Mouse (Mus musculus) cortical plate, adult 2 months (tissue): ENCODE measurements around the gene Apoa5.

ENCODE experiments used
- CTCF ChIP-seq: fragments of 200-500 bp; IDR thresholded peaks from 2 replicates; pipeline ENCODE4 v1.5.1; 2011; ENCODE audit warnings: mild to moderate bottlenecking, control low read depth, low read length; ENCODE audit not compliant: insufficient read depth; ENCODE audit errors: extremely low read depth
- POLR2A ChIP-seq: fragments of 200-500 bp; IDR thresholded peaks from 2 replicates; pipeline ENCODE4 v1.6.1; 2011; ENCODE audit warnings: mild to moderate bottlenecking, low read length, control low read depth; ENCODE audit not compliant: insufficient read depth; ENCODE audit errors: extremely low read depth

DNA sequence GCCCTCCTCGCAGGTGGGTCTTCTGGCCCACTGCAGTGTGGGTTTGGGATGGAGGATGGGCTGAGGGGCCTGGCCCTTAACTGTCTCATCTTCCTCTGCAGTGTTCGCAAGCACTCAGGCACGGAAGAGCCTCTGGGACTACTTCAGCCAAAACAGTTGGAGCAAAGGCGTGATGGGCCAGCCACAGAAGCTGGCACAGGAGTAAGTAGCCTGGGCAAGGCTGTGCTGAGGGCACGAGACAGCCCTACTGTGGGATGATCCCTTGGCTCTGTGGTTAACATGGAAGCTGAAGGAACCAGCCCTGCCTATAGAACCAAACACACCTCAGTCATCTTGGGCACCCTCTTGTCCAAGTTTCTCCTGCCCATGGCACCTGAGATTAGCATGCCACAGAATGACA is 692 bp downstream of the Apoa5 start:
- TF ChIP-seq POLR2A (no peak), CTCF (no peak)
